Mouse (Mus musculus) adrenal gland, postnatal 25 days (tissue): Measurements from ENCODE around the gene Unc5a. TPM values are rescaled to one million over a fixed set of nuclear protein-coding genes. Genes with fewer than 3 reads are reported as not detected.

Source experiments
- total RNA-seq: library from RNA; stranded (reverse); gene quantifications from 2 replicates; pipeline ENCODE4 v1.2.3, GENCODE M21; 2021

Gene Unc5a
- total RNA-seq, 1 experiment from 2014 or later: 9.0 TPM

Other genes with a start within 250 kb of the Unc5a start
- not detected in 2 replicates for gene Cdhr2, start 247.9 kb upstream of the Unc5a start, total RNA-seq
- 3.9 and 4.1 TPM in 2 replicates for gene Gprin1, start 199.5 kb upstream of the Unc5a start, total RNA-seq
- gene Sncb, start 182.8 kb upstream of the Unc5a start, total RNA-seq: 0.91 and 1.6 TPM in 2 replicates
- not detected in 2 replicates for gene Eif4e1b, start 165.4 kb upstream of the Unc5a start, total RNA-seq
- gene Tspan17, start 160.0 kb upstream of the Unc5a start, total RNA-seq: 30.1 and 39.5 TPM in 2 replicates
- 0.52 and 0.88 TPM in 2 replicates for gene Hk3, start 72.0 kb downstream of the Unc5a start, total RNA-seq
- gene Uimc1, start 150.9 kb downstream of the Unc5a start, total RNA-seq: 36.7 and 38.0 TPM in 2 replicates
- gene Zfp346, start 155.9 kb downstream of the Unc5a start, total RNA-seq: 71.6 and 76.2 TPM in 2 replicates
- not detected in 2 replicates for gene Gm17617, start 184.1 kb downstream of the Unc5a start, total RNA-seq
- 35.6 and 60.4 TPM in 2 replicates for gene Fgfr4, start 203.2 kb downstream of the Unc5a start, total RNA-seq